Mouse (Mus musculus) megakaryocyte progenitor cell, adult 5-6 weeks (primary cell): ENCODE results near the gene Kcng4. TPM values are rescaled to one million over a fixed set of nuclear protein-coding genes. Genes with fewer than 3 reads are reported as not detected.

Experiments used
- ATAC-seq: replicated peaks from 2 replicates; pipeline ENCODE4 v1.8.0; 2016; ENCODE audit warnings: mild to moderate bottlenecking, moderate TSS enrichment, inconsistent platforms; ENCODE audit not compliant: poor library complexity
- total RNA-seq, 2 experiments: library from RNA; stranded (forward) in 1 of 2; stranded (reverse) in 1 of 2; fragments of 157-497, 149-512 nt in 1 of 2; fragments of 200-1000 nt in 1 of 2; gene quantifications; 2 replicates each; pipeline versions ENCODE4 v1.2.3 to v1.2.4; 2015 to 2017

The Kcng4 gene
- total RNA-seq, 2 experiments from 2014 or later, result not detected

- ATAC-seq, result no peak
Measured at GRCm38 (mm10) chr8:119617586-119617985, 17.9 kb downstream of the Kcng4 start.

- ATAC-seq, result no peak
Measured at GRCm38 (mm10) chr8:119616811-119617210, 18.7 kb downstream of the Kcng4 start.

GRCm38 (mm10) chr8:119616358-119616757, 19.1 kb downstream of the Kcng4 start:
- no peak for ATAC-seq

- ATAC-seq, result no peak
Measured at GRCm38 (mm10) chr8:119615096-119615495, 20.4 kb downstream of the Kcng4 start.

GRCm38 (mm10) chr8:119612471-119612870, 23.0 kb downstream of the Kcng4 start, which contains the start of gene Adad2:
Gene Adad2, plus strand, starts transcription at chr8:119612747.
- ATAC-seq, result 0 out of 2 replicates have a peak, but pooled peaks have one; percentile 34

- no peak for ATAC-seq
Measured at GRCm38 (mm10) chr8:119606224-119606623, 29.3 kb downstream of the Kcng4 start.

GRCm38 (mm10) chr8:119604996-119605395, 30.5 kb downstream of the Kcng4 start, which contains the start of gene Taf1c:
Gene Taf1c, minus strand, starts transcription at chr8:119605222.
- ATAC-seq, result peak; percentile 95

- ATAC-seq, result peak; percentile 63
Measured at GRCm38 (mm10) chr8:119604398-119604803, 31.1 kb downstream of the Kcng4 start.

GRCm38 (mm10) chr8:119603771-119604170, 31.7 kb downstream of the Kcng4 start:
- no peak for ATAC-seq

- ATAC-seq, result no peak
Measured at GRCm38 (mm10) chr8:119591456-119591855, 44.0 kb downstream of the Kcng4 start.

- ATAC-seq, result no peak
Measured at GRCm38 (mm10) chr8:119590348-119590747, 45.1 kb downstream of the Kcng4 start.

GRCm38 (mm10) chr8:119588844-119589243, 46.6 kb downstream of the Kcng4 start:
- ATAC-seq, result no peak

GRCm38 (mm10) chr8:119588321-119588720, 47.2 kb downstream of the Kcng4 start:
- no peak for ATAC-seq

GRCm38 (mm10) chr8:119585901-119586300, 49.6 kb downstream of the Kcng4 start:
- ATAC-seq, result peak; percentile 76

- peak; percentile 32; the same call in 1 of the 2 replicates for ATAC-seq
Measured at GRCm38 (mm10) chr8:119580441-119581161, 54.9 kb downstream of the Kcng4 start.

GRCm38 (mm10) chr8:119579096-119579495, 56.4 kb downstream of the Kcng4 start:
- no peak for ATAC-seq

GRCm38 (mm10) chr8:119575366-119575726, 60.1 kb downstream of the Kcng4 start:
- ATAC-seq, result no peak

GRCm38 (mm10) chr8:119574437-119575365, 60.8 kb downstream of the Kcng4 start, which contains the start of the genes Hsdl1 and Dnaaf1:
Gene Hsdl1, minus strand, starts transcription at chr8:119575183.
Gene Dnaaf1, plus strand, starts transcription at chr8:119575235.
- peak; percentile 57 for ATAC-seq
